Mouse (Mus musculus) lung, postnatal 0 days (tissue): ENCODE results near the gene Slc4a4. TPM values are rescaled to one million over a fixed set of nuclear protein-coding genes. Genes with fewer than 3 reads are reported as not detected.

Experiments
- ATAC-seq: fragments of 200-750 bp; cut with Nextera tagmentation; 2 replicates; pipeline ENCODE4 v1.8.0; 2017; ENCODE audit warnings: moderate library complexity
- DNase-seq: peaks from one replicate; pipeline ENCODE4 v3.0.0-alpha.2; 2016; ENCODE audit warnings: low spot score
- H3K27ac ChIP-seq: fragments of 300-500 bp; sonication (generic); 2 replicates; pipeline ENCODE4 v1.5.1; 2014; ENCODE audit warnings: antibody characterized with exemption, mild to moderate bottlenecking, low read length, mixed read lengths
- H3K27me3 ChIP-seq: fragments of 300-500 bp; sonication (generic); replicated peaks from 2 replicates; pipeline ENCODE4 v1.6.1; 2014; ENCODE audit warnings: low read length, mixed read lengths; ENCODE audit not compliant: insufficient read depth
- H3K36me3 ChIP-seq: fragments of 300-500 bp; sonication (generic); 2 replicates; pipeline ENCODE4 v1.6.1; 2014; ENCODE audit warnings: low read length, mixed read lengths; ENCODE audit not compliant: insufficient read depth
- H3K4me1 ChIP-seq: fragments of 300-500 bp; sonication (generic); 2 replicates; pipeline ENCODE4 v1.6.1; 2014; ENCODE audit warnings: antibody characterized with exemption, low read depth, low read length, mixed read lengths; ENCODE audit not compliant: insufficient read depth
- H3K4me2 ChIP-seq: fragments of 300-500 bp; sonication (generic); replicated peaks from 2 replicates; pipeline ENCODE4 v1.6.1; 2014; ENCODE audit warnings: low read depth, mild to moderate bottlenecking, low read length, moderate library complexity, mixed read lengths
- H3K4me3 ChIP-seq: fragments of 300-500 bp; sonication (generic); 2 replicates; pipeline ENCODE4 v1.5.1; 2014; ENCODE audit warnings: low read depth, low read length
- H3K9ac ChIP-seq: fragments of 300-500 bp; sonication (generic); replicated peaks from 2 replicates; pipeline ENCODE4 v1.6.1; 2014; ENCODE audit warnings: low read depth, mild to moderate bottlenecking
- H3K9me3 ChIP-seq: fragments of 300-500 bp; sonication (generic); 2 replicates; pipeline ENCODE4 v1.6.1; 2016; ENCODE audit warnings: low read length, mixed read lengths
- CTCF ChIP-seq: IDR thresholded peaks from 2 replicates; pipeline ENCODE4 v1.5.1; 2016; ENCODE audit warnings: antibody characterized with exemption, mild to moderate bottlenecking
- EP300 ChIP-seq: IDR thresholded peaks from 2 replicates; pipeline ENCODE4 v1.6.1; 2016; ENCODE audit warnings: antibody characterized with exemption, mild to moderate bottlenecking, control low read depth
- WGBS: fragments of 180-500 bp; shearing (Covaris S2); extraction: QIAGEN DNeasy Blood & Tissue Kit; methylation state at CpG from one replicate; pipeline ENCODE4 v1.1.7; 2014; 5-methylcytosine and 5-hydroxymethylcytosine counted together
- polyA plus RNA-seq: library from polyadenylated mRNA; unstranded; fragments of >200 nt; fragmentation: Nextera tagmentation; extraction: Ambion mirVana; gene quantifications from 2 replicates; pipeline ENCODE4 v1.2.1, GENCODE M21; 2015

Gene Slc4a4
- polyA plus RNA-seq, 1 experiment from 2014 or later: 2.9 TPM

- H3K36me3 ChIP-seq: no peaks in the 10 kb centered on the region
- TF ChIP-seq EP300 (no peak), CTCF (peak; percentile 30; the same call in 1 of the 2 replicates)
- H3K27ac ChIP-seq: no peak overlapping the region
- no peak overlapping the region for H3K9ac ChIP-seq
- H3K4me1 ChIP-seq: no peaks in the 10 kb centered on the region
- 78% methylated on average over 3 of the region's 3 CpGs for WGBS
- H3K27me3 ChIP-seq: no peaks in the 10 kb centered on the region
- no peak for DNase-seq
- ATAC-seq: no peak
- no peak overlapping the region for H3K4me3 ChIP-seq
- no peaks in the 10 kb centered on the region for H3K9me3 ChIP-seq
- H3K4me2 ChIP-seq: no peak overlapping the region
Observed at GRCm38 (mm10) chr5:88907615-88908014, 21.0 kb downstream of the Slc4a4 start.

- H3K27me3 ChIP-seq: no peaks in the 10 kb centered on the region
- DNase-seq (peak; percentile 40), ATAC-seq (no peak; the same call in 1 of the 2 replicates)
- no peaks in the 10 kb centered on the region for H3K4me1 ChIP-seq
- TF ChIP-seq EP300 (no peak), CTCF (no peak)
- no peaks in the 10 kb centered on the region for H3K9me3 ChIP-seq
- H3K4me2 ChIP-seq: no peak overlapping the region
- no peak overlapping the region for H3K4me3 ChIP-seq
- H3K27ac ChIP-seq: no peak overlapping the region
- WGBS: 76% methylated on average over 2 of the region's 2 CpGs
- H3K36me3 ChIP-seq: no peaks in the 10 kb centered on the region
- H3K9ac ChIP-seq: no peak overlapping the region
Observed at GRCm38 (mm10) chr5:88912629-88913028, 26.0 kb downstream of the Slc4a4 start.

DNA sequence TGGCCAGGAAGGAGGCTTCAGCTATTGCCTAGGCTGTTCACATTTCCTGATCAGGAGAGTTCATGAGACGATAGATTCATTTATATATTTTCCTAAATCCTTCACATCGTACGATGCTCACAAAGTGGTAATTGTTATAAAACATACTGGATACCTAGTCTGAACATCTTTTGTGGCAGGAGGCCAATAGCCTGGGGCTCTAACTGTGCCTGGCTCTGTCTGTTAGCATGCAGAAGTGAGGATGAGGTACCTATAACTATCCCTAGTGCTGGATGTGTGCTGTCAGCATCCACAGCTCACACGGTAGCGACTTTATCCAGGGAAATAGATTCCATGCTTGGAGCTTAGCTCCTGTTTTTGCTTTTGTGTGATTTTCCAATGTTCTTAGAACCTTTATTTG is 28.5 kb downstream of the Slc4a4 start:
- WGBS: 87% methylated on average over 5 of the region's 5 CpGs
- no peak overlapping the region for H3K4me3 ChIP-seq
- H3K9me3 ChIP-seq: no peaks in the 10 kb centered on the region
- ATAC-seq: no peak
- H3K36me3 ChIP-seq: no peaks in the 10 kb centered on the region
- no peak overlapping the region for H3K4me2 ChIP-seq
- no peak overlapping the region for H3K27ac ChIP-seq
- H3K4me1 ChIP-seq: no peaks in the 10 kb centered on the region
- no peak for DNase-seq
- no peak overlapping the region for H3K9ac ChIP-seq
- H3K27me3 ChIP-seq: no peaks in the 10 kb centered on the region
- TF ChIP-seq CTCF: no peak
- TF ChIP-seq EP300: no peak

- 56% methylated on average over 9 of the region's 9 CpGs for WGBS
Observed at GRCm38 (mm10) chr5:88916501-88916971, 29.9 kb downstream of the Slc4a4 start.

DNA sequence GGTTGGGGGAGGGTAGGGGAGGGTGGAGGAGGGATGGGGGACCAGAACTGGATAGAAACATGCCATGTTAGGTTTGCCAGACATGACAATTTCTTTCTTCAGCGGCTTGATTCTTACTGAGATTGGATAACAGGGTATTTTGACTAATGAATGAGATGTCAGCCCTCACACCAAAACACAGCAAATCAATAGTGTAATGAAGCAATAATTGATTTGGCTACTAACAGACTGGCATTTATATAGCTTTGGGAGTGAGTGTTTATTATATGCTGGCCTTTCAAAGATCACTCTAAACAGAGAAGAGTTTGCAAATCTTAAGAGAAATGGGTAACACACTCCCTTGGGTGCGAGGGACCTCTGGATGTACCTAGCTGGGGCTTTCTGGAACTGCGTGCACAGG is 30.6 kb downstream of the Slc4a4 start:
- no peaks in the 10 kb centered on the region for H3K9me3 ChIP-seq
- H3K4me3 ChIP-seq: no peak overlapping the region
- no peak overlapping the region for H3K27ac ChIP-seq
- no peak for TF ChIP-seq CTCF
- TF ChIP-seq EP300: no peak
- no peaks in the 10 kb centered on the region for H3K4me1 ChIP-seq
- ATAC-seq (no peak), DNase-seq (no peak)
- H3K9ac ChIP-seq: no peak overlapping the region
- no peak overlapping the region for H3K4me2 ChIP-seq
- no peaks in the 10 kb centered on the region for H3K36me3 ChIP-seq
- H3K27me3 ChIP-seq: no peaks in the 10 kb centered on the region
- WGBS: 87% methylated on average over 3 of the region's 3 CpGs

More at GRCm38 (mm10) chr5:88916501-88916971, 29.9 kb downstream of the Slc4a4 start:
- Histone ChIP-seq H3K4me2 (no peak overlapping the region), H3K9me3 (no peaks in the 10 kb centered on the region), H3K36me3 (no peaks in the 10 kb centered on the region), H3K27ac (no peak overlapping the region), H3K27me3 (no peaks in the 10 kb centered on the region), H3K9ac (no peak overlapping the region), H3K4me1 (no peaks in the 10 kb centered on the region), H3K4me3 (no peak overlapping the region)
- ATAC-seq: no peak
- TF ChIP-seq EP300 (no peak), CTCF (no peak)
- no peak for DNase-seq

DNA sequence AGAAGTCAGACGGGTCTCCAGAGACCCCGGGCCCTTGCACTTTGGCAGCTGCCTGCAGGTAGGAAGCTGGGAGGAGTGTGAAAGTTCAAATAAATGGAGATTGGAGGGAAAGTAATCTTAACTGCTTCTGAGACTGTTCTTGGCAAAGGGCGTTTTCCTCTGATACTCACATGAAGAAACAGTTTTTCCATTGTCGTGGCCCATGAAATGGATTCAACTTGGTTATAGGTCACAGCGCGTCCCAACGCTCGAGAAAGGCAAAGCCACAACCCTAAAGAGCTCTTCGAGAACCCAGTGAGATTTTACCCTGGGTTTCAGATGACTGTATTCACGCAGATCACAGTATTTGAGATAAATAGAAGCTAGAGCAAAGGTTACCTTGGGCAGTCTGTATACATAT is 31.0 kb downstream of the Slc4a4 start:
- Histone ChIP-seq H3K4me2 (no peak overlapping the region), H3K27ac (no peak overlapping the region), H3K36me3 (no peaks in the 10 kb centered on the region), H3K4me3 (no peak overlapping the region), H3K9me3 (no peaks in the 10 kb centered on the region), H3K4me1 (no peaks in the 10 kb centered on the region), H3K9ac (no peak overlapping the region), H3K27me3 (no peaks in the 10 kb centered on the region)
- ATAC-seq (no peak), DNase-seq (no peak)
- WGBS: 73% methylated on average over 10 of the region's 10 CpGs
- TF ChIP-seq CTCF (no peak), EP300 (no peak)

- Histone ChIP-seq H3K4me1 (no peaks in the 10 kb centered on the region), H3K9me3 (no peaks in the 10 kb centered on the region), H3K27me3 (no peaks in the 10 kb centered on the region), H3K4me3 (no peak overlapping the region), H3K27ac (no peak overlapping the region), H3K9ac (no peak overlapping the region), H3K4me2 (no peak overlapping the region), H3K36me3 (no peaks in the 10 kb centered on the region)
- WGBS: 58% methylated on average over 9 of the region's 9 CpGs
- TF ChIP-seq EP300 (no peak), CTCF (no peak)
- DNase-seq (peak; percentile 31), ATAC-seq (peak; percentile 30; the same call in 1 of the 2 replicates)
Observed at GRCm38 (mm10) chr5:88918538-88918937, 31.9 kb downstream of the Slc4a4 start.
